Mouse (Mus musculus) lung, postnatal 14 days (tissue): ENCODE data around the gene Gm498.

Experiments
- DNase-seq: peaks from one replicate; pipeline ENCODE4 v3.0.0; 2021

The Gm498 gene

DNA sequence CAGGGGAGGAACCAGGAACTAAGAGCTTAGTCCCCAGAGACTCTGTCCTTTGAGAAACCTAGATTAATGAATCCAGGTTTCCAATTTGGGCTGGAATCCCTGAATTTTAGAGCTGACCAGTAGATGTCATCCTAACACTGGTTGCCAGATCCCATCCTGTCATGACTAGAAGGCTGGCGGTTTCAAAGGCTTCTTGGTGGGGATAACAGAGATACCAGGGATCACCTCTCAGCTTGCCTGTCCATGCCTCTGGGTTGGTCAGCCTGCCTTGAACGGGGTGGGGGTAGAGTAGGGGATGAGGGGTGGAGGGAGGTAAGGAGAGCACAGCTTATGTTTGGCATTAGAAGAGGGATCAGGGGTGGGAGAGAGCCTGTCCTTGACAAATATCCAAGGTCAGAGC, 34.0 kb downstream of the Gm498 start:
- no peak for DNase-seq

DNA sequence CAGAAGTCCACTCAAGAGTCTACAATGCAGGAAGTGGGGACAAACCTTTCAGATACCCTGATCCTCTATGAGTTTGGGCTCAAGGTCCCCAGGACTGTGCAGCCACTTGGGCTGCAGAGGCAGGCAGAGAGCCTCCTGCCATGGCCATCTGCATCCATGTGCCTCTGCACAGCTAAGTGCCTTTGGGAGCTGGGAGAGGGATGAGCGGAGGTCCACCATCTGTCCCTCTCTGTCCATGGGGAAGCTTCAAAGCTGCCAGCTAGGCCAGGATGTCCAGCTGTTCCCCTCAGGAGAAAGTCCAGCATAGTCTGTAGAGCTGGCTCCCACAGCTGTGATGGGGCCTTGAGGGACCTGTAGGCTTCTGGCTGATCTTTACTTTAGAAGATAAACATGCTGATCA, 38.5 kb downstream of the Gm498 start:
- DNase-seq, result no peak

DNA sequence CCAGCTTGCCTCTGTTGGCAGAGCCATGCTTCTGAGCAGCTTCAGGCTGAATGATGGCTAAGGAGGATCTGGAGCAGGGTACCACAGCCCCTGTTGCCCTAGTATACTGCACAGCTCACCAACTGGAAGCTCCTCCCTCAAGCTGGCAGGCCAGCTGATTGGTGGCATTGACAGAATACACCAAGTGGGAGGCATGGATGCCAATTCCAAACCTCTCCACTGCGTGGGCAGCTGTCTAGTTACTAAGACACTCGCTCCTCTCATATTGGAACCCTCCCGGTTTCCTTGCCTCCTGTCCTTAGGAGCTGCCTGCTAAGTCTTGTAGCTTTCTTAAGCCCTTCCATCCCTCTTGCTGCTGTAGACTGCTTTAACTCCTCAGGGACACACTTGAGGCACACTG, 39.0 kb downstream of the Gm498 start:
- no peak for DNase-seq

DNA sequence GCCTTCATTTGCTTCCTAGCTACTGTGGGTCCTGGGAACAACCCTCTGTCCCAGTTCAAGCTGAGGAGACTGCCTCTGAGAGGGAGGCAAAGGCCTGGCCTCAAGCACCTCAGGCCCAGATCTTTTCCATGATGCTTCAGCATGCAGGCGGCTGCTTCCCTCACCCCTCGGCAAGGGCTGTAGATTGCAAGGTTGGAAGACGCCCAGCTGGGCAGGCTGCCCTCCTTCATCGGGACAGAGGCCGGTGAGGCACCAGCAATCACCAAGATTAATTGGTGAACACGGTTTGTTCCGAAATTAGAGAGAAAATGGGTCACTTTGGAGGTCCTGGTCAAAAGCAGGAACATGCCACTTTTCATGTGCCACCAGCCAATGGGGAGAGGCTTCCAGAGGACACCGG, 47.0 kb downstream of the Gm498 start:
- no peak for DNase-seq

DNA sequence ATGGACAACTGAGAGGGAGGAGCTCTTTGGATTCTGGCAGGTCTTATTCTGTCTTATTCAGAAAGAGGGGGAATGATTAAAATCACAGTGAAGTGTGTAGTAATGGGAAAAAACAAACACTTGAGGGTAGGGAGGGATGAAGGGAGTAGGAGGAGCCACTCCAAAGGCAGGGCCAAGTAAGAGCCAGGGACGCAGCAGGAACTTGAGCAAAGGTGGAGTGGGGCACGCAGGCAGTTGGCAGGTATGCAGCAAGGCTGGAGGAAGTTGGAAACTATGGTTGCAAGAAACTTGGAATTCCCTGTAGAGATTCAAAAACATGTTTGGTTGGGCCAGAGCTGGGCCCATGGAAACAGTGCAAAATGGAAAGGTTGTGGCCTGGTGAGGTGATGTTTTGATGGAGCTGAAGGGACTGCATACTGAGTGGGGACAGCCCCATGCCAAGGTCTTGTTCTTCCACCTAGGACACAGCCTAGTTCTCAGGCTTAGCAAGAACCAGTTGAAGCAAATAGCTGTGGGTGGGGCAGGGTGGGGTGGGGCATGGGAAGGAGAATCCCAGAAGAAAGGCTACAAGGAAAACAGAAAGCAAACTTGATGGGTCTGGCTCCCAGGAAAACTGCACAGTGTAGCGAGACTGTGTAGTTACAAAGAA, 52.5 kb downstream of the Gm498 start:
- DNase-seq, result peak; percentile 44

DNA sequence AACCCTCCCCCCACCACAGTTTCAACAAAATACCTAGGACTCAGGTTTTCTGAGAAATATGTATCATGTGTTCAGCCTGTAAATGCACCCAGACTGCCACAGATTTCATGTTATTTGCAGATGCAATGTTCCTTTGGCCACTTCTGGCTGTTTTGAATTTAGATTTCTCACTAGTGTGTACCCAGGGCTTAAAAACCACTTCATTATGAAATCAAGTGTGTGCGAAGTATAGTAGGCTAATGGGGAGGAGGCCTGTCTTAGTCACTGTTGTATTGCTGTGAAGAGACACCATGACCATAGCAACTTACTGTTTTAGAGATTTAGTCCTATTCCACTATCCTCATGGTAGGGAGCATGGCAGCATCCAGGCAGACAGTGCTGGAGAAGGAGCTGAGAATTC, 63.3 kb downstream of the Gm498 start:
- DNase-seq, result no peak

DNA sequence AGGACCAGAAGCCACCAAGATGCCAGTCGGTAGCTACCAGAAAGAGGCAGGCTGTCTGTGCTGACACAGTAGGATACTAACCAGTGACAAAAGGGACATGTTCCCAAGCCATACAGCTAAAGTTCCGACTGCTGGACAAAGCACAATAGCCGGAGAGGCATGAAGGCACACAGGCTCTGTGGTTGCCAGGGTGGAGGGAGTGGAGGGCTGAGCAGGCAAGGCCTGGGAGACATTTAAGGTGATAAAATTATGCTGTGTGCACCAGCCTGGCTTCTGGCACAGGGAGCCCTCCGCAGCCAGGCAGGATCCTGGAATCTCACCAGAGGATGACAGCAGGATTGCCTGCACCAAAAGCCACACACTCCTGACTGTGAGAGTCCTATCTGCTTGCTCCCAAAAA, 72.0 kb downstream of the Gm498 start:
- no peak for DNase-seq

DNA sequence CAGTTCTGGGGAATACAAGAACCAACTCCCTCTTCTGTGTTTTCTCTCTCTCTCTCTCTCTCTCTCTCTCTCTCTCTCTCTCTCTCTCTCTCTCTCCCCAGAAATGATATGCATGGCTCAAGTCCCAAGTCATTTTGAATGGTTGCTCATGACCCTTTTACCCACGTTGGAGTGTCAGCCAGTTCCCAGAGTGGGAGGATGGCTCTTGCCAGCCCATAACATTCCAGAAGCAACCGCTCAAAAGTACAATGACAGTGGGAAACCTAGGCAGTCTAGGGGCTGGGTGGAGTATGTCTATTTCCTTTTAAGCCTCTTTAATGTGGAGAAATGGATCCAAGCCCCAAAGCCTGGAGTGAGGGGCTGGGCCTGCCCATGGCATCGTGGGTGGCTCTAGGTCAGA, 72.8 kb downstream of the Gm498 start:
- no peak for DNase-seq

DNA sequence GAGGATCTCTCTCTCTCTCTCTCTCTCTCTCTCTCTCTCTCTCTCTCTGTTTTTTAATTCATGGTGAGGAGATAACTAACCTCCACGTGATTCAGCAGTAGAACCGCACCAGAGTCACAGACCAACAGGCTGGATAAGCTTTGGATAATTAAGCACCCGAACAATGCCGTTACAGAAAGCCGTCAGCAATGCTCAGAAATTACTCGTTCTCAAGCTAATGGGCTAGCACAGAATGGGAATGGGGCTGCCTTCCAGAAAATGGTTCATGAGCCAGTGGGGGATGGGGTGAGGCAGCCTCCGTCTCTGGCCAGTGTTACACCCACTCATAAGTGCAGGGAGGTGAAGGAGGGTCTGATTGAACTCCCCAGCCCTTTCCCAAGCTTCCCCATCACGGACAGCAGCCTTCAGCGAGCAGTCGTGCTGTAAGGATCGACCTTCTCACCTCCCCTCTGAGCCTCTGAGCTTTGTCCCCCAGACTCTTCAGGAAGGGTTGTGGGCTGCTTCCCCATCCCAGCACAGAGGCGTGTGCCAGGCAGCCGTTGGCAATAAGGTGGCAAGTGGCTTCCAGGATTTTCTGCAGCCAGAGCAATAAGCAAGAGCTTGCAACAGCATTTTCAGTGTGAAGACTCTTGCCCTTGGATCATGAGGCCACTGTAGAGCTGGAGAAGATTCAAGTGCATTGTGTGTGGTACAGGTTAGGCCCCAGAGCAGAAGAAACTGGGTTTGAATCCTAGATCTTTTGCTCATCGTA, 76.5 kb downstream of the Gm498 start:
- no peak for DNase-seq

DNA sequence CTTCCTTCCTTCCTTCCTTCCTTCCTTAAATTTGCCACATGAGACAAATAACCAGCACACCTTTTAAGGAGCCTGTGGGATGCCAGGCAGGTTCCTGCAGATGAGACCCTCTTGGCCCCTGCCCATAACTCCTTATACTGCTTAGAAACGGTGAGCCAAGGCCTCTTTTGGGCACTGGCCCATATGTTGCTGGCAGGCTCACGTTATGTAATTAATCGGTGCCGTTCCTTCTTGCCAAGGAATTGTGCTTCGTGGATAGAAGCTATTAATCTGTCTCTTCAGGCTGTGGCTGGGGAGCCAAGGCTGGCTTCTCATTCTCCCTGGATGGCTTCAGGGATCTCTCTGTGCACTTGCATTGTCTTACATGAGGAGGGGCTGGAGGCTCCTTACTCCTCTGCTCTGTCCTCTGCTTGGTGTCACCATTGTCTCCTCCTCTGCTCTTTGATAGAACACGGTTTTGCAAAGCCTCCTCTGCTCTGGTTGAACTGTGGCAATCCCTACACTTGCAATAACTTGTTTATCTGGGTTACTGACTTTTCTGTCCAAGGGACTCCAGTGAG, 77.9 kb downstream of the Gm498 start:
- no peak for DNase-seq
